Mouse (Mus musculus): Measurements from ENCODE around the gene Sipa1l3. TPM values are rescaled to one million over a fixed set of nuclear protein-coding genes. Genes with fewer than 3 reads are reported as not detected.

Sipa1l3 gene
- 5.0 and 5.5 TPM in 2 replicates for polyA plus RNA-seq (2012; rRNA removed)

GRCm38 (mm10) chr7:29518421-29519210 lies at the start of gene Sipa1l3:
Gene Sipa1l3, minus strand, starts transcription at chr7:29518641.

GRCm38 (mm10) chr7:29303738-29304462 lies 214.5 kb downstream of the Sipa1l3 start, which contains the start of gene Dpf1:
Gene Dpf1, plus strand, starts transcription at chr7:29303951.

GRCm38 (mm10) chr7:29288942-29289638 lies 229.4 kb downstream of the Sipa1l3 start, which contains the start of gene Ppp1r14a:
Gene Ppp1r14a, plus strand, starts transcription at chr7:29289308.

GRCm38 (mm10) chr7:29281201-29282073 lies 237.0 kb downstream of the Sipa1l3 start, which contains the start of gene Spint2:
Gene Spint2, minus strand, starts transcription at chr7:29281912.

Other genes starting within 250 kb of the Sipa1l3 start
- 13.2 and 15.3 TPM in 2 replicates for gene Spint2, start 236.7 kb downstream of the Sipa1l3 start, polyA plus RNA-seq (2012; rRNA removed)
- gene Ppp1r14a, start 229.3 kb downstream of the Sipa1l3 start, polyA plus RNA-seq (2012; rRNA removed), result 2.3 and 2.4 TPM in 2 replicates
- 0.69 and 0.89 TPM in 2 replicates for gene Dpf1, start 214.7 kb downstream of the Sipa1l3 start, polyA plus RNA-seq (2012; rRNA removed)
- 0.01 TPM in 1 of 2 replicates, not detected in the other for gene Catsperg2, start 208.4 kb upstream of the Sipa1l3 start, polyA plus RNA-seq (2012; rRNA removed)
- 2.8 and 3.3 TPM in 2 replicates for gene Zfp84, start 249.9 kb upstream of the Sipa1l3 start, polyA plus RNA-seq (2012; rRNA removed)